Mouse (Mus musculus): ENCODE data around the gene Vmn1r169. TPM values are rescaled to one million over a fixed set of nuclear protein-coding genes. Genes with fewer than 3 reads are reported as not detected.

Vmn1r169 gene
- polyA plus RNA-seq (2012), result not detected in 2 replicates

GRCm38 (mm10) chr7:23575226-23575625 lies at the start of gene Vmn1r169:
Gene Vmn1r169, plus strand, starts transcription at chr7:23575526.

GRCm38 (mm10) chr7:23539432-23539831 lies 35.9 kb upstream of the Vmn1r169 start, which contains the start of gene Vmn1r168:
Gene Vmn1r168, plus strand, starts transcription at chr7:23539732.

GRCm38 (mm10) chr7:23605875-23606274 lies 30.5 kb downstream of the Vmn1r169 start, which contains the start of gene Vmn1r170:
Gene Vmn1r170, plus strand, starts transcription at chr7:23606175.

Other genes starting within 250 kb of the Vmn1r169 start
- not detected in 2 replicates for gene Nlrp5, start 189.6 kb upstream of the Vmn1r169 start, polyA plus RNA-seq (2012)
- not detected in 2 replicates for gene Vmn1r167, start 68.3 kb upstream of the Vmn1r169 start, polyA plus RNA-seq (2012)
- 0.01 TPM in 1 of 2 replicates, not detected in the other for gene Vmn1r168, start 35.8 kb upstream of the Vmn1r169 start, polyA plus RNA-seq (2012)
- gene Vmn1r170, start 30.6 kb downstream of the Vmn1r169 start, polyA plus RNA-seq (2012), result not detected in 2 replicates
- gene Vmn1r171, start 55.2 kb downstream of the Vmn1r169 start, polyA plus RNA-seq (2012), result not detected in 2 replicates
- not detected in 2 replicates for gene Vmn1r172, start 82.8 kb downstream of the Vmn1r169 start, polyA plus RNA-seq (2012)
- not detected in 2 replicates for gene Vmn1r173, start 125.2 kb downstream of the Vmn1r169 start, polyA plus RNA-seq (2012)
- 0.02 TPM in 1 of 2 replicates, not detected in the other for gene Vmn1r174, start 176.7 kb downstream of the Vmn1r169 start, polyA plus RNA-seq (2012)
- not detected in 2 replicates for gene Vmn1r175, start 235.1 kb downstream of the Vmn1r169 start, polyA plus RNA-seq (2012)

Measured in megakaryocyte-erythroid progenitor cell, adult 5 weeks (primary cell).